Mouse (Mus musculus) cerebellum, postnatal 4 days (tissue): ENCODE measurements around the gene St6galnac5.

ENCODE experiments used
- DNase-seq, 2 experiments: peaks; one replicate each; pipeline ENCODE4 v3.0.0; 2022; ENCODE audit warnings: low spot score in 2 of 2, mixed read lengths in 1 of 2

Gene St6galnac5

DNA sequence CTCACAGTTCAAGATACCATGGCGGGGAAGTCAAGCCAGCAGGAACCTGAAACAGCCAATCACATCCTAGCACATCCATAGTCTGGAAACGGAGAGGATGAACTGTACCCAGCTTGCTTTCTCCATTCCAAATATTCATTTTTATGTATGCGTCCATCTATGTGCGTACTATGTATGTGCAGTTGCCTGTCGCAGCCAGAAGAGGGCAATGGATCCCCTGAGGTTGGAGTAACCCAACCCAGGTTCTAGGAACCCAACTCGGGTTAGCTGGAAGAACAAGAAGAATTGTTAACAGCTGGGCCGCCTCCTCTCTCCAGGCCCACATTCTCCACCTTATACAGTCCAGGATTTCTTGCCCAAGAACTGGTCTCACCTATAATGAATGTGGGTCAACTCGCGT is 31.1 kb downstream of the St6galnac5 start:
- DNase-seq: no peak

DNA sequence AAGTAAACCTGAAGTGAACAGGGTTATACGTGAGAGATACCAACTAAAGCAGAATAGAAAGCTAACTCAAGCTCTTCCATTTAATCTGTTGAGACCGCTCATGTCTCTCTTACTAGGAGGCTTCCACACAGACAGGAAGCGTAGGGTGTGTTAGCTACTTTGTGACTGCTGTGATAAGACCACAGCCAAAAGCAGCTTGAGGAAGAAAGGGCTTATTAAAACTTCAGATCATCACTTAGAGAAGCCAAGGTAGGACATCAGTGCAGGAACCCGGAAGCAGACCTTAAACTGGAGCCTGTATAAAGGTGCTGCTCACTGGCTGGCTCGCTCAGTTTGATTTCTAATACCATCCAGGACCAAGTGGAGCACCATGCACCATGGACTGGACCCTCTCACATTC is 31.7 kb downstream of the St6galnac5 start:
- DNase-seq: no peak

DNA sequence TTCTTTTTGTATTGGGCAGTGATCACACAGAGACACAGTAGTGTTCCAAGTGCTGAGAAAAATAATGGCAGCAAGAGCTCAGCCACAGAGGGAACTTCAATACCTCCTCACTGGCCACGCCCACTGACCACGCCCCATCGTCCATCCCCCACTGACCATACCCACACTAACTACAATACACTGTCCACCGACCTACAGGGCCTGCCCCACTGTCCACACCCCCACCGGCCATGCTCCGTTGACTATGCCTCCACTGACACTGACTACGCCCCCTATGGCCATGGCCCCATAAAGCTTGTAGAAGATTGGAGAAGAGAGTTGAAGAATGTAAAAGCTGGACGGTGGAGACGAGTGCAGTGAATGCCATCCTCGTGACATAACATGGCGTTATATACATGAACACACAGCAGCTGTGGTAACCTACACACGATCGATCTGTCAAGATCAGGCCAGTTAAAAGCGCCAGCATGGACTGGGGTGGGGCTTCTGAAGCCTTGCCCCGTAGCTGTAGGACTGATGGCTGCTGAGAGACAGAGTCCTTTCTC is 32.7 kb downstream of the St6galnac5 start:
- no peak for DNase-seq

DNA sequence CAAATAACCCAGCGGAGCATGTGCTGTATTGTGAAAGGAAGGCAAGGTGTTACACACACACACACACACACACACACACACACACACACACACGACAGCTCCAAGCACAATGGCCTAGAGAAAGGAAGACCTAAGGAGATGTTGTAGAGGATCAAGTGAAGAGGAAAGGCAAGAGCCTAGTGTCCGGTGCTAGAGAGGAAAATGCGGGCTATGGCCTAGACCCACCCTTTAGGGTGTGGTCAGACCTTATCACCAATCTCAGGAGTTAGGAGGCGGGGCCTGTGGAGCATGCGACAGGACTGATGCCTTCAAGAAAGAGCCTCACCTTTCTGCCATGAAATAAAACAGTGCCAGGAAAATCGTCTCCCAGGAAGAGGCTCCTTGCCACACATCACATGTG is 33.5 kb downstream of the St6galnac5 start:
- DNase-seq: no peak

DNA sequence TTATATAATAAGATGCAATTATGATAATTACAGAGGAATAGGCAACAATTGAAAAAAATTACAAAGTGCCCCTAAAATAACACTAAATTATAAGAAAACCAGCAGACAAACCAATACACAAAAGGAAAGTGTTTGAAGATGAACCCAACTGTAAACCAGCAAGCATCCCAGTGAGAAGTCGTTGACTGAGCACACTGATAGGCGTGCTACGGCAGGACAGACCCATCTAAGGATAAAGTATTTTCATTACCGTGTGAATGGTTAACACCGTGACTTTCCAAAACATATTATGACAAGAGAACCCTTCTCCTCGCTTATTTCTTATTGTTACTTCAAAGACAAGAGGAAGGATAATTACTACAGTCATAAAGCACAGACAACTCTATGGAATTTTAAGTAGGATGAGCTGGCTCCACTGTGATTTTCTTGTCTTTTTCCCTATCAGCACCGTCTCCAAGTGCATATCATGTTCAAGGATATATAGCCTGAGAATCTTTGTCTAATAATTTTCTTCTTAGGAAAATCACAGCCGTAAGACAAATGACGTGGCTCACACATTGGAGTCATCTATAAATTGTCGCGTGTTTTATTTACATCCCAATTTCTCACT is 34.9 kb downstream of the St6galnac5 start:
- DNase-seq: no peak

DNA sequence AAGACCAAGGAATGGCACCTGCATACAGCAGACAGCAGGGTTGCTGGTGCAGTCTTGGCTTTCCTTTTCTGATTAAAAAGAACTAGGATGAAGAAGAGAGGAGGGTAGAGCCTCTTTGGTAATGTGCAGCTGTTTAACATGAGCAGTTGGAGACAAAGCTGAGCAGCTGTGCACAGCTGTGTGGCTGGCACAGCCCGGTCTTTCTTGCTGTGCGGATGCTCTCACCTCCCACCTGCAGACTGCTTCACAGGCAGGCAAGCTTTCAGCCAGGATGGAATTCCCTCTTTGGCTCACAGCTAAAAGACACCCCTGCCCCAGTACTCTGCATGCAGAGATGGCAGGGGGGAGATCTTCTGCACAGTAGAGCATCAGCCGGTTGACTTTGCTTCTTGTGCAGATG is 37.3 kb downstream of the St6galnac5 start:
- no peak for DNase-seq

DNA sequence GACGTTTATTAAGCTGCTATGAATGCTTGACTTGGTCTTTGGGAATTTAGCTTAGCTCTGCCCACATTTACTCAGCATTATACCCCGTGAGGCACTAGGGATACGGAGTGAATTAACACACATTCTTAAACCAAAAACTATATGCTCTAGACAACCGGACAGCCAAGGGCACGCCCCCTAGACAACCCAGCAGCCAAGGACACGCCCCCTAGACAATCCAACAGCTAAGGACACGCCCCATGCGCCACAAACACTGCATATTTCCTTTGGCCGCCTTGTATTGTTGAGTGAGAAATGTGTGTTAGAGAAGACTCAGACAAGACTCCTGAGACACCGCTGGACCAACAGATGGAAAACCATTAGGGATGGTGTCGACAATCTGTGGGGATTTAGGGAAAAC is 39.1 kb downstream of the St6galnac5 start:
- no peak for DNase-seq

DNA sequence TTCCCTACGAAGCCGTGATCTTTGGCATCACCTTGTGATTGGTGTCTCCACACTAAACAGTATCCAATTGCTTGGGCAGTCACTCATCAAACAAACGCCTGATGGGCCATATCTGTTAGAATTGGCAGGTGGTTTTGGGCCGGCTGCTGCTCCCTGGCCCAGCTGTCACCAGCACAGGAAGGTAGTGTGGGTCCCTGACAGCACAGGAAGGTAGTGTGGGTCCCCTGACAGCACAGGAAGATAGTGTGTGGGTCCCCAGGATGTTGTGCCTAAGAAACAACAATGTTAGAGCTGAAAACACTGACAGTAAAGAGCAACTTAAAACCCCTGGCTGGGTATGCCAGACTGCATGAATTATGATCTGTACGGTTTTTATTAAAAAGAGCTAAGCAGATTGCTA is 40.4 kb downstream of the St6galnac5 start:
- DNase-seq: no peak

DNA sequence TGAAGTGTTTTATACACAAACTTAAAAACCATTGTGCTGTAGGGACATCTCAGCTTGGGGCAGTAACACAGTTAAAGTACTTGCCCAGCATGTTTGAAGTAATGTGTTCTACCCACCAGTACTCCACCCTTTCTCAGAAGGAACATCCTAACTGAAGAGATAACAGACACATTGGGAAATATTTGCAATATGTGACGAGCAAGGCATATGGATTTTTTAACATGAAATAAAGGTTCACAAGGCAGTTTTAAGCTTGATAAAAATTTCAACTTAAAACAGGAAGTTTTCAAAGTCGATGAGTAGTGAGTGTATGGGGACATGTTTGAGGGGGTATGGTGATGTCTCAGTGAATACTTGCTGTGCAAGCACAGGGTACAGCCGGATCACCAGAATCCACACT is 45.7 kb downstream of the St6galnac5 start:
- no peak for DNase-seq

DNA sequence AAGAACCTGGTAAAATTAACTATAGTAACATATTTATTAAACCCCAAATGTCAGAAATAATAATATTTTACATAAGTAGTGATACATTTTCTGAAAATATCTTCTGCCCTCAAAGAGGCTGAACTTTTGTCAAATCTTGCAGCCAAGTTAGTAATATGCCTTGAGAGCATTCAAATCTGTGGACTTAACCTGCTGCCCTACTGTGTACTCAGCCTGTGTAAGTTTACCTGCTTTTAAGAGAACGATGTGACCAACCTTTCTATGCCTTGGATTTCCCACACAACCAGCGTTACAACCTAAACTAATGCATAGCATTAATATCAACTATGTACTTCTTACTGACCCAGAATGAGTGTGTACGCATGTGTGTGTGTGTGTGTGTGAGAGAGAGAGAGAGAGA is 48.3 kb downstream of the St6galnac5 start:
- DNase-seq: no peak

DNA sequence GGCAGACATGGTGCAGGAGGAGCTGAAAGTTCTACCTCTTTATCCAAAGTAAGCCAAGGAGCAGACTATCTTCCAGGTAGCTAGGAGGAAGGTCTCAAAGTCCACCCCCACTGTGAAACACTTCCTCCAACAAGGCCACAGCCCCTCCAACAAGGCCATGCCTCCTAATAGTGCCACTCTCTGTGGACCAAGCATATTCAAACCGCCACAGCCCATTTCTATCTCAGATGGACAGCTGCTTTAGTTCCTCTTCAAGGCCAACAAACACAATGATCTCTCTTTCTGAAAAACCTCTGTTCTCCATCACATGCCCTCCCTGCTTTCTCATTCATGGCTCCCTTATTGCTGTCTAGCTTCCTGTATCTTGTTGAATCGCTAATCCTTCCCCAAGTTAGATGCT is 49.5 kb downstream of the St6galnac5 start:
- no peak for DNase-seq

DNA sequence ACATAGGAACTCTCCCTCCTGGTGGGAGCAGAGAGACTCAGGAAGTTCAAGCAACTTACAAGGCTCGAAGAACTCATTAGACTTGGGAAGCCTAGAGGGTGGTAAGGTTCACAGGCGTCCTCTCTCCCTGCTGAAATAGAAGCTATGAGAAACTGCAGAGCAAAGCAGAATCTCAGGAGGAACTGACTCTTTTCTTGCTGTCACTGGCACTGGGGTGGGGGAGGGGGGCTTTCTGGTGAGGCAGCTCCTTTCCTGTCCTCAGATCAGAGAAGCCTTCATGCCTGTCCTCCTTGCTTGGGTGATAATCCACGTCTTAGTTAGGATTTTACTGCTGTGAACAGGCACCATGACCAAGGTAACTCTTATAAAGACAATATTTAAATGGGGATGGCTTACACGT is 50.0 kb downstream of the St6galnac5 start:
- DNase-seq: no peak

DNA sequence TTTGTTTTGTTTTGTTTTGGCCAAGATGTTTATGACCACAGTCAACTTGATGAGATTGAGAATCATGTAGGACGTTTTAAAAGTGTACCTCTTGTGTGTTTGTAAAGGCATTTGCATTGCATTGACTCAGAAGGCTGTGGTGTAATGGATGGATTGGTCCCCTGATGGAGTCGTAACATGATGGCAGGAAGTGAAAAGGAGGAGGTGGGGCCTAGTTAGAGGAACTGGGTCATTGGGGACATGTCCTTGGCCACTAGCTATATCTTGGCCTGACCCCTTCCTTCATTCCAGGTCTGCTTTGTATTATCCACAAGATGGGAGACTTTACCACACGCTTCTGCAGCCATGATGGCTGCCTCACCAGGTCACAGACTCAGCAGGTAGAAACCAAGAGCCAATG is 50.7 kb downstream of the St6galnac5 start:
- no peak for DNase-seq

DNA sequence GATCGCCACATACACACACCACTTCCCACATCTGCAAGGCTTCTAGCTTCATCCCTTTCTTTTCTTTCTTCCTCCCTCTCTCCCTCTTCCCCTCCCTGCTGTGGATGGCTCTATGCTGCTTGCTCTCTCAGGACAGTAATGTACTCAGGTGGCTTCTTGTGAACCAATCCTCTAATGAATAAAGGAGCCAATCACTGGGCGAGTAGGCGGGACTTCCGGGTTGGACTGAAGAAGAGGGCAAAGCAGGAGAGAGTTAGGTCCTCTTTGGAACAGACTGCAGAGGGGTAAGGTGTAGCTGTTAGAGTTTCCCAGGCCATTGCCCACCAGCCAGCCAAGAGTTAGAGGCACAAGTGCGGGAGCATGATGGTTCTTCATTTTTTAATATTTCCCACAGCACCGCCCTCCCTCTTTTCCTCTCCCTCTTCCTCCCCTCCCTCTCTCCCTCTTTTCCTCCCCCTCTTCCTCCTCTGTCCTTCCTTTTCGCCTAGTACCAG is 52.2 kb downstream of the St6galnac5 start:
- no peak for DNase-seq

DNA sequence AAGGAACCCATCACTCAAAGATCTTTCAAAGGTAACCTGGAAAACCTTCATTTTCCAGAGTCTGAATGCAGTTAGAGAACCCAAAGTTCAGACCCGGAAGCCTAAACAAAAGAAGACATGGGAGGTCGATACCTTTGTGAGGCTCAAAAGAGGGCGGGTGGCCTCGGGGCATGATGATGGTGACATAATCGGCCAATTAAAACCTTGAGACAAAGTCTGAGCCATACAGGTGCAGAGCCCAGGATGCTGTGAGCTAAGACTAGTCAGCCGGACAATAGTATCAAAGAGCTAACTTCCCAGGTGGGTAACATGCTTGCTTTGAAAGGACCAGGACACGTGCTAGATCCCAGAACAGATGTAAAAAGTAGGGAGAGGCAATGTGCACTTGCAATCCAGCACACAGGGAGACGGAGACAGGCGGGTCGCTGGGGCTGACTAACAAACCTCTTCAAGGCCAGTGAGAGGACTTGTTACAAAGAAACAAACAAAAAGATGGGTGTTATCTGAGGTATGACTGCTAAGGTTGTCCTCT is 52.7 kb downstream of the St6galnac5 start:
- no peak for DNase-seq

DNA sequence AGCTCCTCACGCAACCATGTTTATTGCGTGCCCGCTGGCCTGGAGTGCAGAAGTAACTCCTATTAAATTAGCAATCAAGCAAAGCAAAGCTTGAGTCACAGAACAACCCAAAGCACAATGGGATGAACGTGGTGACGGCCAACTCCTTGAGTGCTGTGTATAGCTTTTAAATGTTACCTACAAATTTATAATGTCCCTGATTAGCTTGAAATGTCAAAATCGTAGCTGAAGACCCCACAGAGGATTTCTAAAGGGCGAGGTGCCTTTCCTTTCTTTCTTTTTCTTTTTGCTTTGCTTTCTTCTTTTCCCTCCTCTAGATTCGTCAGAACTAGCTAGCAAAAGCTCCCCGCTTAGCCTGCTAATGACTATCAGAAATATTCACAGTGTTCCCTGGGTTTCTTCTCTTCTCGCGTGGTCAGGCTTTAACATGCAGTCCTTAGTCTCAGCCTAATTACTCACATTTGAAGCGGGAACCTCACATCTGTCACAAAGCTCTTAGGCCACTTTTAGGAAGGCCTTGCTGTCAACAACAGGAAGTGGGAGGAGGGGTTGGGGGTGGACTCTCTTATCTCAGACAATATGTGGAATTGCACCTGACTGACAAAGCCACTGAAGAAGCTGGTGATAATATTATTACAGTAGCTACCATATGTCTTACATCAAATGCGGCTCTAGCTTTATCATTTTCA is 53.6 kb downstream of the St6galnac5 start:
- DNase-seq: no peak

DNA sequence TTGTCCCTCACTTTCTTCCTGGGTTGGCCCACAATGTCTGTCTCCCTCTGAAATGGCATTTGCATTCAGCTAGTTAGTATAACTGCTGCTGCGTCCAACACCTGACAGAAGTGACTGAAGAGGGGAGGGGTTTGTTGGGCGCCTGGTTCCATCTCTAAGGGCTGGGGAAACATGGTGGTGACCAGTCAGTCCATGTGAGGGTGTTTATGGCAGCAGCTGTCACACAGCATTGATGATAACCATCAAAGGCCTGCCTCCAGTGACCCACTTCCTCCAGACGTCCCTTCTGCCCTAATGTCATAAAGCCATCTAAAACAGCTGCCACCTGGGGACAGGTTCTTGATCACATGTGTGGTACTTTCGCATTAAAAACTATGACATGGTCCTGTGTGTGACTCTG is 55.9 kb downstream of the St6galnac5 start:
- DNase-seq: no peak

DNA sequence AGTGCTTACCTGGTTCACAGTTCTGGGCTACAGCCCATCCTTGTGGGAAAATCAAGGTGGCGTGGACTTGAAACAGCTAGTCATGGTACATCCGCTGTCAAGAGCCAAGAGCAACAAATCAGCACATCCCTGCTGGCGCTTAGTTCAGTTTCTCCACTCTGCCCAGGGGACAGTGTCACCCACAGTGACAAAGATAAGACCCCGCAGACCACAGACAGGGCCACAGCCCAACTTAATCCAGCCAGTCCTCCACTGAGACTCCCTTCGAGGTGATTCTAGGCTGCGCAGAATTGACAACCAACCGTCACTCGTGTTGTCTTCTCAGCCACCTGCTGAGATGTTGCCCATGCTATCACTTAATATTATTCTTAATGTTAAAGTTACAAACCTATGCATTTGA is 56.7 kb downstream of the St6galnac5 start:
- DNase-seq: no peak

DNA sequence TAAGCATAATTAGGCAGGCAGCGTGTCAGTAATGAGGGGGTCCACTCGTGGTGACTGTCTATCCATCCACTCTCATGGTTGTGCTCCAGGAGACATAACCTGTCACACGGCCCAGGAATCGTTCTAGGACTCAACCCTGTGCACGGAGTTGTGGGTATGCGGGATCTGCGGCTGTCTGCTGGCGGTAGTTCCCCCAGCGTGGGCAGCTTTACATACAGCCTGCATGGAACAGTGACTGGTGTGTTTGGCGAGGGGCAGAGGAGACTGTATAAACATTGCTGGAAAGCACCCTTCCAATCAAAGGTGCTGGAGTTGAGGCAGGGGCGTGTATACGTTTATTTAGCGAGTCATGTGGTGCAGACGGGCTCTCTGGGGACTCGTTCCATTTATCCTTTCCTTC is 58.5 kb downstream of the St6galnac5 start:
- no peak for DNase-seq

DNA sequence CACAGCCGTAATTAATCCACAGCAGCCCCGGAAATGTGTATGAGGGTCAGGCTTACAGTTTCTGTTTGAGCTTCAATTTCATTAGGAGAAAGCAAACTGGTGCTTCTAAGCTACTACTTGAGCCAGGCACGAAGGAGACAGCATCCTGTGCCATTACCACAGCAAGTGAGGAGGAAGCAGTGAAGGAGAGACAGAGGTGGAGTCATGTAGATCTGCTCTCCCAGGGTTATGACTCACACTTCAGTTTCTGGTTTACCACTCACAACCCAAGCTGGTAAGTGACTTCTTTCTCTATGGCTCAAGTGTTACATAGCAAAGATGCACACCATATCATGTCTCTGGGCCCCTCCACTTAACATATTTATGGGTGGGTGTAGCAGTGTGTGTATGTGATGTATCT is 61.7 kb downstream of the St6galnac5 start:
- no peak for DNase-seq

DNA sequence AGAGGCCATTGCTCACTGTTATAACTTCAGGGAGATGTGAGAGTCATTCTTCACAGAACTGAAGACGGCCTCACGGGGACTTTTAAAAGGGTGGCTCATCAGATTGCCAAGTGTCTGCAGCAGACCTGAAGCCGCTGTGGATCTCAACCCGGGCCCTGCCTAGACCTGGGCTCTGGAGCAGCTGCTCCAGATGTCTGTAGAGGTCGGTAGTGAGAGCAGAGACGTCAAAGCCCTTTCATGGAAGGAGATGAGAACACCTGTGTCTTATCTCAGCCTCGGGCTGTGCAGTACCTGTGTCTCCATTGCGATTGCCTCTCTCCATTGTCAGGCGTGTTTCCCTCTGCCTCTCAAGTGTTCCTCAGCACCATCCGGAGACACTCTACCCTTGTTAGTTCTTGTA is 62.9 kb downstream of the St6galnac5 start:
- DNase-seq: no peak

DNA sequence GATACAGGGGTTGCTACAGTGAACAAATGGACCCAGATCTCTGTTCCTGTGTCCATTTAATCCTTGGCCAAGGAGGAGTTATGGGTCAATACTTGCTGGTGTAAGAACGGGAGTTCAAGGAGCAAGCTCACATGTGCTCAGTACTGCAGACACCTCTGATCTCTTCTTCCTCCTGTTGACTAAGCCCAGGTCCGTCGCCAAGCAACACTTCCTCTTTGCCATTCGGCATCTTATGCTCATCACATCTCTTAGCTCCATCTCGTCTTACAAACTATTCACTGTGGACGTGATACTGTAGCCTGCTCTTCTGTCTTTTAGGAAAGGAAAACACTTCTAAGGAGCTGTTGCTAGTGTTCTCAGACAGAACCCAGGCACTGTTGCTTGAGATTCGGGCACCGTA is 64.5 kb downstream of the St6galnac5 start:
- DNase-seq: no peak

DNA sequence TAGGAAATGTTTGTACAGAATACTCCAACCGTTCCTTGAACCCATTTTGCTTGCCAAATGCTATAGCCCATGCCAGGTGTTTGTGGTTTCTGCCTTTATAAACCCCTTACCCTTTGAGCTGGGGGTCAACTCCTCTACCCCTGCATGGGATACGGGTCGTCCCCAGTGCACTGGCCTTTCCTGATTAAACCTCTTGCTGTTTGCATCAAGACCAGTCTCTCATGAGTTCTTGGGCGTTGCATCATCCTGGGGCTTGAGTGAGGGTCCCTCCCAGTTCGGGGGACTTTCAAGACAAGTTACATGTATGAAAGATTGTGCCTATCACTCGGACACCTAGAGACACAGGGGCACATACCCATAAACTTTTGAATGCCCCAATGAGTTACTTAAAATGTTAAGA is 67.7 kb downstream of the St6galnac5 start:
- no peak for DNase-seq
